Mouse (Mus musculus) lung, postnatal 25 days (tissue): ENCODE measurements around the gene Sox5.
A peak's percentile ranks its signal among the peaks of the same experiment; 100 is the strongest.

Experiments
- DNase-seq: peaks from one replicate; pipeline ENCODE4 v3.0.0; 2022; ENCODE audit warnings: low spot score

Gene Sox5

GRCm38 (mm10) chr6:144772175-144772918, 9.4 kb downstream of the Sox5 start:
- no peak for DNase-seq

DNA sequence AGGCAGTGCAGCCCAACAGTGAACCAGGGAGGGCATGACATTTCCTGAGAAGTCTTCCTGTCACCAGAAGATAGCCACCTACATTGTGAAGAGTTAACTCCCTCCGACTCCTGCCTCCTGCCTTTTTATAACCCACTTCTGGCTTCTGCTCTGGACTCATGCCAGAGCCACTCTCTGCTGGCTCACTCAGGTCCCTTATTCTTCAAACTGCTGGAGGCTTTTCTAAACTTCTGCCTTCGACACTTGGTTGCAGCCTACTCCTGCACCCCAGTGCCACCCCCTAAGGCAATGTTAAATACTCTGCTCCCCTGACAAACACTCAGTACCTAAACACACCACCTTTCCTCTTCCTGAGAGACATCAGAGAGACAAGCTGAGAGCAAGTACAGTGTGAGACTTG, 12.7 kb downstream of the Sox5 start:
- DNase-seq = no peak

- DNase-seq = no peak
Observed at GRCm38 (mm10) chr6:144761902-144762301, 19.9 kb downstream of the Sox5 start.

DNA sequence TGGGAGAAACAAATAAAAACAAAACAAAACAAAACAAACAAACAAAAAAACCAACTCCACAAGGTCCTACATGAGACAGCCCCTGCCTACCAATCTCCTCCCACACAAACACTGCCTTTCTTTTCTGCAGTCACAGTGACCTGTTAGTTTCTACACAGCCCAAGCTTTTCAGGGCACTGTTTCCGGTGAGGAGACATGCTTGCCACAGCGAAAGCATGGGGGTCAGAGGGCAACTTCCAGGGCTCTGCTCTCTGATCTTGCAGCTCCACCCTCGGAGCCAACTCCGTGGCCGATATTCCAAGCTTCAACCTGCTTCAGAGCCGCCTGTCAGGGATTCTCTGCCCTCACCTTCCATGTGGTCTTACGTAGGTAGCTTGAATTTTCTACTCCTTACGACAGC, 22.6 kb downstream of the Sox5 start:
- no peak for DNase-seq

DNA sequence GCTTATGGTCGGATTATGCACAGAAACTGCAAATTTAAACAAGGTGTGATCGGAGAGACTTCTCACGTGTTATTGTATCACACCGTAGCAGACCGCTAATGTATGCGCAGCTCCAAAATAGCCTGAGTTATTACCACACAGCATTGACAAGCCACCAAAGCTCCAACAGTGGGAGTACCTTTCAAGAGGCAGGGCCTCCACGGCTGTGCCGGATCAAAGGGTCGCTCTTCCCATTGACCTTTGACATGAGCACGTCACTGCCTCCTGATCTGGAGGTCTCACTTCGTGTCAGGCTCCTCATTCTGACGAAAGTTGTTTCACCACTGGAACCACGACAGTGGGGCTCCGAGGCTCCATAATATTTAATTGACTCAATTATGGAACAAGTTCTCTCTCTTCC, 24.4 kb downstream of the Sox5 start:
- DNase-seq = no peak

GRCm38 (mm10) chr6:144756444-144756843, 25.3 kb downstream of the Sox5 start:
- DNase-seq = no peak

DNA sequence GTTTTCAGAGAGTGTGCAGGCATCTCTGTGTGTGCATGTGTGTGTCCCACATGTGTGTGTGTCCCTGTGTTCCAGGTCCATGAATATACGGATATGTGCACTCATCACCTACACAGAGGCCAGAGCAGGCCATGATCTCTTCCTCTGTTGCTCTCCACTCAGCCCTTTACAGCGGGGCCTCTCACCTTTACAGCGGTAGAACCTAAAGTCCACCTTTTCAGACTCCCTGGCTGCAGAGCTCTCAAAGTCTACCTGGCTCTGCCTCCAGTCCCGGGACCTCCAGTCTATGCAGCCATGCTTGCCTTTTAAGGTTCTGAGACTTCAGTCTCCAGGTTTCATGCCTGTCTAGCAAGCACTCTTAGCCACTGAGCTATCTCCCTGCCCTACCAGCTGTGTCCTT, 26.5 kb downstream of the Sox5 start:
- DNase-seq = no peak

- peak; percentile 37 for DNase-seq
Observed at GRCm38 (mm10) chr6:144754366-144754765, 27.4 kb downstream of the Sox5 start.

GRCm38 (mm10) chr6:144753963-144754296, 27.8 kb downstream of the Sox5 start:
- peak; percentile 68 for DNase-seq

- no peak for DNase-seq
Observed at GRCm38 (mm10) chr6:144753225-144753962, 28.4 kb downstream of the Sox5 start.

GRCm38 (mm10) chr6:144751581-144751980, 30.2 kb downstream of the Sox5 start:
- no peak for DNase-seq

DNA sequence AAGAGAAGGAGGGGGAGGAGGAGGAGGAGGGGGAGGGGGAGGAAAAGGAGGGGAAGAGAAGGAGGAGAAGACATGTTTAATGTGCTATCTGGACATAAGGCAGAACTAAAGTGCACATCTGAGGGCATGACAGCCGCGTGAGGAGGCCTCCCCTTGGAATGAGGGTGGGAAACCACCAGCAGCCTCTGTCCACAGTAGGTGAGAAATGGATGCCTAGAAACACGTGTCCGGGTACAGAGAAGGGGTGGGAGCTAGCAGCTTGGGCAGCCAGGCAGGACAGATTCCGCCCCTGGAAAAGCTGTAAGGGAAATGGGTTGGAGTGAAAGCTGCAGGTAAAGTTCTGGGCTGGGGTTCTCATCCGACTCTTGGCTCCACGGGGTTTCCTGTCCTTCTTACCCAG, 31.6 kb downstream of the Sox5 start:
- DNase-seq = no peak

DNA sequence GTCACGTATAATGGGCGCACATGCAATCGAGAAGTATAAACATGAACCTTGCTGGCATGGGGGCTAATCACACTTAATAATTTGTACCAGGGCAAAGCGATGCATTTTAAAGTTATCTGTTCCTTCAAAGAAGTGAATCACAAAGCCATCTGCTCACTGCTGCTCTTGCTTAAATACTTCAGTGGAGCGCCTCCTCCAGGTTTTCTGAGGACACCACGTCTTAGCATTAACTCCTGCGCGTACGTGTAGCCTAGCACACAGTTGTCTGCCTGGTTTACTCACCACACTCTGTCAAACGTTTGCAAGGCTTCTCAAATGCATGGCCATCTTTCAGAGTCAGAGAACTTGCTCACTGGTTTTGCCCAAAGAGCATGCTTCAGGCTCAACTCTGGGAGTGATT, 35.3 kb downstream of the Sox5 start:
- no peak for DNase-seq

DNA sequence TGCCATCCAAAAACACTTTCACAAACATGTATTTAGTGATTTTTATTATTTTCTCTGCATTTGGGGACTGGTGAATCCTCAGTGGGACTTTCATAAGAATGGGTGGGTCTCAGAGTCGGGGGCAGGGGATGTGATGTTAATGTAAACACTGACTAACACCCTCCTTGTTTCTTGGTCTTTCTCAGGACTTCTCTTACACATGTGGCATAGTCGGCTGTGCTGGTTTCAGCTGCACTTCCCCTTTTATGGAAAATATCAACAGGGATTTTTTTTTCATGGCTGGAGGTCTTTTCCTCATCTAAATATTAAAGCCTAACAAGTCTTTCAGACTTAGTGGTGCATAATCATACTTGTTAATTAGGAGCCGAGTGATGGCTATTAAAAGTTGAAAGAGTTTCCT, 39.2 kb downstream of the Sox5 start:
- no peak for DNase-seq

GRCm38 (mm10) chr6:144741080-144741655, 40.6 kb downstream of the Sox5 start:
- peak; percentile 29 for DNase-seq

DNA sequence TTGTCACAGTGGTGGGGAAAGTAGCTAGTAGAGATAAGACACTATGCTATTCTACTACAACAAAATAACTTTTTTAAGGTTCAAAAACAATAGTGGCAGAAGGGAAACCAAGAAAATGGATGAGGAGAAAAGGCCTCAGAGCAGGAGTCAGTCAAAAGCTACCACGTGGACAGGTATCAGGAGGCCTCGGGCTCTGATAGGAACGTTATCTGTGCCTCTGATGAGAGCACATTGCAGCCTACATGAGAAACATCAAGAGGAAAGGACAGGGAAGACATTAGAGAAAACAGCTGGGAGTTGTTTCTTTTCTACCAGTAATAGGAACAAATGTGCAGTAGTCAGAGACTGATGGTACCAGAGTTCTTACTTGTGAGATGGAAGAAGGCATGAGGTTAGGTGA, 41.4 kb downstream of the Sox5 start:
- no peak for DNase-seq

GRCm38 (mm10) chr6:144739753-144740152, 42.0 kb downstream of the Sox5 start:
- DNase-seq = no peak

DNA sequence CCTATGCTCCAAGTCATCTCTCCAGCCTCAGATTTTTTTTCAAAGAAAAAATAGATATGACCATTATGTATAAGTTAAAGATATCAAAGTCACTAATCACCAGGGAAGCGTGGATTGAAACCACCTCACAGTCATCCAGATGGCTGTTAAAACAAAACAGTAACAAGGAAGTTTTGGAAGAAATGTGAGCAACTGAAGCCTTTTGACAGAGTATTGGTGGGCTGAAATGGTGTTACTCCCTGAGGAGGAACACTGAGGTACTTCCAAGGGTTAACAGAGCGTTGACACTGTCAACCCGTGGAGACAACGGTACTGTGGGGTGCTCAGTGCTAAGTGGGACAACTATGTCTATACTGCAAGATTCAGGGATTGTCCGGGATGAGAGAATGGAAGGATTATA, 44.0 kb downstream of the Sox5 start:
- no peak for DNase-seq

- no peak for DNase-seq
Observed at GRCm38 (mm10) chr6:144731251-144731970, 50.4 kb downstream of the Sox5 start.

DNA sequence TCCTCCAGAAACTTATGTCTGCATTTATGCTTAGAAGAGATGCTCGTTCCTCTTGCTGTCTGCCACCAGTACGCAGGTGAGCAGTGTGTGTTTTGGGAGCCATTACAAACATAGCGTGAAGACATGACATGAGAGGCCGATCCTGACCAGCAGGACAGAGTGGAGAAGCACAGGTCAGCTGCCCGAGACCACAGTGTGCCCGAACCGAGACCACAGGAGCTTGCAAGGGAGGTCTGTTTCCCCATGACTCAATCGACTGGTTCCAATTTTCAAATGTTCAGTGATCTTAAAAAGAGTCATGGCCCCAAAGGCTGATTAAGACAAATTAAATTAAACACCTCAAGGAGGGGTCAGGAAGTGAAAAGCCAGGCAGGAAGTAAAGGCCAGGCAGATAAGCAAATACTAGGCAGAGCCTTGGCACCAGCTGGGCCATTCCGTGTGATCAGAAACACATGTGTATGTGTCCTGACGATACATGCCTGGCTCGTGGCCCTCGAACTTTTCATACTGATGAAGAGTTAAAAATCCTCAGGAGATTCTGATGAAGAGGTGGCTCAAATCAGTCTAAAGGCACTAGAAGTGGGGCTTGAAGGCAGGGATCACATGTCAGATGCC, 58.1 kb downstream of the Sox5 start:
- DNase-seq = no peak

- DNase-seq = no peak
Observed at GRCm38 (mm10) chr6:144723024-144723423, 58.8 kb downstream of the Sox5 start.

- DNase-seq = no peak
Observed at GRCm38 (mm10) chr6:144720846-144721245, 60.9 kb downstream of the Sox5 start.
